Mouse (Mus musculus): ENCODE data around the gene Hsd17b2. TPM values are rescaled to one million over a fixed set of nuclear protein-coding genes. Genes with fewer than 3 reads are reported as not detected.
A peak's percentile ranks its signal among the peaks of the same experiment; 100 is the strongest.

The Hsd17b2 gene
- not detected for total RNA-seq (2022)

- DNase-seq (ENCODE audit: low spot score in 2 of 2): no peak
Measured at GRCm38 (mm10) chr8:117701859-117702258, at the start of gene Hsd17b2. Hsd17b2 (plus strand) TSS chr8:117701904.

- DNase-seq (ENCODE audit: low spot score in 2 of 2): no peak
Measured at GRCm38 (mm10) chr8:117652318-117652717, 49.4 kb upstream of the Hsd17b2 start.

- DNase-seq (ENCODE audit: low spot score in 2 of 2): no peak
Measured at GRCm38 (mm10) chr8:117658990-117659389, 42.7 kb upstream of the Hsd17b2 start.

GRCm38 (mm10) chr8:117660358-117661031 is 41.2 kb upstream of the Hsd17b2 start:
- no peak for DNase-seq (ENCODE audit: low spot score in 2 of 2)

DNA sequence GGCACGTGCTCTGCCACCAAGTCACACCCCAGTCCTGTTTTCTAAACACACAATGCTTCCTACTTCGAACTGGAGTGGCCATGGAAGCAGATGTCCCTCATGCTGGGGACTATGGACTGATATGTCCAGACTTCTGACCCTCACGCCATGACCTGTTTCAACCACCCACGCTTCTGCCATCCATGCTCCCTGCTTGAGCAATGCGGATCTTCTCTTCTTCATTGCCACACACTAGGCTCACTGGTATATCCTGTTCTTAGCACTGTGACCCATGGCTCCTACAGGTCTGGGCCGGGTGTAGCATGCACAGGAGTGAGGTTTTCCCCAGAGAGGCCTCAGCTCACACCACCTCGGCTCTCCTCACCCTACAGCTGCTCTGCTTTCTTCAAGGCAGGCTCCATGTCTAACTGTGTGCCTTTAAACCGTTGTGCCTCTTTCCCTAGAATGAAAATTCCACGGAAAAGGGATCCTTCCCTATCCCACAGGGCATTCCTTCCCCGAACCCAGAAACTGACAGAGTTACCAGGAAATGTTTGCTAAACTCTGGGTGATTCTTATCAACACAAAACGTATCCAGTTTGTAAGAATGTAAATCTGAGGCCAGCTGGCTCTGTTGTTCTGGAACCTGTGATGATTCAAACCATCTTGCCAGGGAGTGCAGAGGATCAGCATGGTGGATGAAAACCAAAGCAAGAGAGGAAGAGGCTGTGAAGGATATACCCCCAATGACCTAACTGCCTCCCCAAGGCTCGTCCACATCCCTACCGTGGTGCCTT is 34.2 kb upstream of the Hsd17b2 start:
- no peak for DNase-seq (ENCODE audit: low spot score in 2 of 2)

- no peak for DNase-seq (ENCODE audit: low spot score in 2 of 2)
Measured at GRCm38 (mm10) chr8:117670461-117670860, 31.2 kb upstream of the Hsd17b2 start.

DNA sequence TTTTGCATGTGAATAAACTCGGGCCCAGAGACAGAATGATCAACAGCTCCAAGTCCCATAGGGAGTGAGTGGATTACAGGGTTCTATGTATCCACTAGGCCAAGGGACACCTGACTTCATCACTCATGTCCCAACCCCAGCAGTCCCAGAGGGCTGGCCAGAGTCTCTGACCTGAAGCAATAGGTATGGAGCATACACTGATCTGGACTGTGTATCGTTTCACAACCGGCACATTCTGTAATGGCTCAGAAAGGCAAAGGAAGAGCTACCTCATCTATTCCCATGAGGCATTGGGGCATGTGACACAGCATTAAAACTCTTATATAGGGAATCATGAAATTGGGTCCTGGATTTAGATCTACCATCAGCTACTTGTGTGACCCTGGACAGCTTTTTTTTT is 29.1 kb upstream of the Hsd17b2 start:
- no peak for DNase-seq (ENCODE audit: low spot score in 2 of 2)

DNA sequence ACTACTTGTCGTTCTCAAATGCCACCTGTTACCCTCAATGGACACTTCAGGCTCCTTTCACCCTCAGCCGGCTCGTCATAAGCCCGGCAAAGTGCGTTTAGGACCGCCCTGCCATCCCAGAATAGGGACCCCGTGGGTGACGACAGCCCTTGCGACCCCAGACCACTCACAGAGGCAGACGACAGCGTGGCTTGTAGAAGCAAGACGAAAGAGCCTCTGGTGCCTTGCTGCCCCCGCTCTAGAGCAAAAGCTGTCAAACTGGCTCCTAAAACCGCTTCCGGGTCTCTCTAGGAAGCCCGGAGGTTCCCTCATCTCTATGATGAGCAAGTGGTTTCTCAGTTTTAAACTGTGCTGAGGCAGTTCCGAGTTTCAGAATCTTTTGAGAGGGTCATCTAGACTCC is 28.3 kb upstream of the Hsd17b2 start, which contains the start of gene Sdr42e1:
TSS of gene Sdr42e1 (minus strand) at position 260 of the 401 bp plus-strand sequence.
- peak; percentile 9 to 14 for DNase-seq (ENCODE audit: low spot score in 2 of 2)

GRCm38 (mm10) chr8:117675171-117675570 is 26.5 kb upstream of the Hsd17b2 start:
- DNase-seq (ENCODE audit: low spot score in 2 of 2): no peak

- DNase-seq (ENCODE audit: low spot score in 2 of 2): no peak
Measured at GRCm38 (mm10) chr8:117676460-117676859, 25.2 kb upstream of the Hsd17b2 start.

- DNase-seq (ENCODE audit: low spot score in 2 of 2): no peak
Measured at GRCm38 (mm10) chr8:117677011-117677410, 24.7 kb upstream of the Hsd17b2 start.

GRCm38 (mm10) chr8:117678650-117679049 is 23.1 kb upstream of the Hsd17b2 start:
- no peak for DNase-seq (ENCODE audit: low spot score in 2 of 2)

DNA sequence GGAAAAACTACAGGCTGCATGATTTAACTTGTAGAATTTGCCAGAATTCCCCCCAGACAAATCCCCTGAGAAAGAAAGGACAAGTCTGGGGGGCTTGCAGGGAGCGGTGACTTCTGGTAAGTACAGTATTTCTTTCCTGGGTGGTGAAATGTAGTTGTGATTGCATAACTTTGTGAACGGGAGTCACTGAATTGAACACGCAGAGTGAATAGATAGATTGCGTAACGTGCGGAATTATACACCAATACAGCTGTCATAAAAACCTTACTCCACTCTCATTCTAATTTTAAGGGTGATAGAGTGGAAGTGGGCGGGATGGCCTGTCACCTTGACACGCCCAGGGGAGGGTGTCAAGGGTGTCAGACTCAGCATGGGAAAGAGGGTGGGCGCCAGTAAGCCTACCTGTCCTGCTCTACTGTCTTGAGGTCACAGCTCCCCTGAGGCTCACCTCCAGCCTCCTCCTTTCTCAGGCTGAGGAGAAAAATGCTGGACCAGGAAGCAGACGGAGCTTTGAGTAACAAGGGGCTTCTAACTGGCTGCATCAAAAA is 17.7 kb upstream of the Hsd17b2 start:
- no peak for DNase-seq (ENCODE audit: low spot score in 2 of 2)

GRCm38 (mm10) chr8:117684504-117684903 is 17.2 kb upstream of the Hsd17b2 start:
- no peak for DNase-seq (ENCODE audit: low spot score in 2 of 2)

DNA sequence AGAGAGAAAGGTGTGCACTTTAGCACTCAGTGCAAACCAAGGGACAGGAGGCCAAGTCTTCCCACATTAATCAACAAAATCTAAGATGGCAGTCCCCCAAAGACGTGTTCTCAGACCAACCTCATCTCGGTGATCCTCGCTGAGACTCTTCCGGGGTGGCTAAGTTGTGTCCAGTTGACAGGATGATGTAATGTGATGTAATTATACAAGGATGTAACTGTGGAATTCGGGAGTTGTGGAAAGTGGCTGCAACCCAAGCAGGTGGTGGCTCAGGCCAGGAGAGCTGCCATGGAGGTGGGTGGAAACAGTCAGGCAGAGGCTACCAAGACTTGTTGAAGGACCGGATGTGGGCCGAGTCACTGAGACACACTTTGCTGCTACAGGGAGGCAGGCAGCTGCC is 13.8 kb upstream of the Hsd17b2 start:
- no peak for DNase-seq (ENCODE audit: low spot score in 2 of 2)

DNA sequence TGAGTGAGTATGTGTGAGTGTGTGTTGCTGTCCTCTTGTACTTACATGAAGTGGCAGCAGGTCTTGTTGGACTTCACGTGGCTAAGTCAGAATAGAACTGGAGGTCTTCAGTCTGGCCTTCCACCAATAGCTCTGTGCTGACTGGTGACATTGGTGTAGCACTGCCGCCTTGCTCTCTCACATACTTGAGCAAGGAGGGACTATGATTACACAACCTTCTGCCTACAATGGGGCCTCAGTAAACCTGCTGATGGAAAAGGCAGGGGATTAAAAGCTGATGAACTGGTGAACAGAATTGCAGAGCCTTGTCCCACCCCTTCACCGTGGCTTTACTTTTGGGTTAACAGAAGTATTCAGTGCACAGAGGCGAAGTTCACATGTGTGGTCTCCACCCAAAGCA is 9.6 kb upstream of the Hsd17b2 start:
- no peak for DNase-seq (ENCODE audit: low spot score in 2 of 2)

DNA sequence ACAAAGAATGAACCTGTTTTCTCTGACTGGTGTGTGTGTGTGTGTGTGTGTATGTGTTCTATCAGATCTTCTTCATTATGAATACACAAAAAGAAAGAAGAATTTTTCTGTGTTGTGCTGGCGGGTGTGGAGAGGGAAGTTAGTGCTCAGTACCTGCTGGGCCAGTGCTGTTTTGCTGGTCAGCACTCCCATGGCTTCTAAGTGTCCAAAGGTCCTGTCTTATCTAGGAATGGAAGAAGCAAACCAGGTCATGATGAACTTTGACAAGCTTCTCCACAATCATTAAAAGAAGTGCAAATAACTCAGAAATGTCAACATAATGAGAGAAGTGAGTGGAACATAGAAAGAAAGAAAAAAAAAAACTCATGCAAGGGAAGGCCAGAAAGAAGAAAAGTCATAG is 6.1 kb upstream of the Hsd17b2 start:
- no peak for DNase-seq (ENCODE audit: low spot score in 2 of 2)

DNA sequence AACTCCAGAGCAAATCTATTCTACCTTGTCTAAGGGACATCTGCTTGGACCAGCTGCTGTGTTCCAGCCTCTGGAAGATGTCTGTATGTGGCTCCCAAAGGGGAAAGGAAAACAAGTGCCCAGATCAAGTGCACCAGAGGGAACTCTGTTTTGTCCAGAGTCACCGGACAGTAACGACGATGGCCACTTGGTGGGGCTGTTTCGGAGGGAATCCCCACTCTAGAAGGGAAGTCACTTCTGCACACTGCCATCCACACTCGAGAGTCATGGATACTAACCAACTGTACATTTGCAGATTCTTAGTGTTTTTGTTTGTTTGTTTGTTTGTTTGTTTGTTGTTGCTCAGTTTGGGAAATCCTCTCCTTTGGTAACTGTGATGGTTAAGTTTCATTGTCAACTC is 4.5 kb upstream of the Hsd17b2 start:
- peak in 1 of 2 experiments; percentile 9 for DNase-seq (ENCODE audit: low spot score in 2 of 2)

- DNase-seq (ENCODE audit: low spot score in 2 of 2): no peak
Measured at GRCm38 (mm10) chr8:117700699-117701098, 1.0 kb upstream of the Hsd17b2 start.

- DNase-seq (ENCODE audit: low spot score in 2 of 2): no peak
Measured at GRCm38 (mm10) chr8:117701246-117701645, 458 bp upstream of the Hsd17b2 start.

DNA sequence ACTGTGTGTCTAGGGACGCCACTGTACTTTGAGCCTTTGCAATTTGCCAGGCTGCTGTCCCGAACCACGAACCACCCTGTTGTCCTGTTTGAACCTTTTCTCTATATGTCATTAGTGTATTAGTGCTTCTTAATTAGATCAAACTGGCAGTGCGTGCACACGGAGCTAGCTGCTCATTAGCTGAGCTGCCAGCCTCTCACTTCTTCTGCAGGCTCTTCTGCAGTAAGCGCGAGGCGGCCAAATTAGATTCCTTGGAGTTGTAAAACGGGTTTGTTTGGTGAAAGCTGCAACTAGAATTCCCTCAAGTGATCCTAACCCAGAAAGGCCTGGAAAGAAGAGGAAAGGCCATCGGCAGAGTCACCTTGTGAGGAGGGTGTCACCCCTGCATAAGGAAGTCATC is 997 bp downstream of the Hsd17b2 start:
- no peak for DNase-seq (ENCODE audit: low spot score in 2 of 2)

- no peak for DNase-seq (ENCODE audit: low spot score in 2 of 2)
Measured at GRCm38 (mm10) chr8:117706141-117706540, 4.4 kb downstream of the Hsd17b2 start.

GRCm38 (mm10) chr8:117712226-117712625 is 10.5 kb downstream of the Hsd17b2 start:
- no peak for DNase-seq (ENCODE audit: low spot score in 2 of 2)
